Mouse (Mus musculus): ENCODE measurements around the gene Adnp. TPM values are rescaled to one million over a fixed set of nuclear protein-coding genes. Genes with fewer than 3 reads are reported as not detected.
A peak's percentile ranks its signal among the peaks of the same experiment; 100 is the strongest.
"Not testable (repeated sequence)": the region's sequence is repeated elsewhere in the genome, so short reads cannot be mapped to it uniquely, and the experiment has no call there.

The Adnp gene
- polyA plus RNA-seq, 1 experiment from 2014 or later = 7.9 TPM

DNA sequence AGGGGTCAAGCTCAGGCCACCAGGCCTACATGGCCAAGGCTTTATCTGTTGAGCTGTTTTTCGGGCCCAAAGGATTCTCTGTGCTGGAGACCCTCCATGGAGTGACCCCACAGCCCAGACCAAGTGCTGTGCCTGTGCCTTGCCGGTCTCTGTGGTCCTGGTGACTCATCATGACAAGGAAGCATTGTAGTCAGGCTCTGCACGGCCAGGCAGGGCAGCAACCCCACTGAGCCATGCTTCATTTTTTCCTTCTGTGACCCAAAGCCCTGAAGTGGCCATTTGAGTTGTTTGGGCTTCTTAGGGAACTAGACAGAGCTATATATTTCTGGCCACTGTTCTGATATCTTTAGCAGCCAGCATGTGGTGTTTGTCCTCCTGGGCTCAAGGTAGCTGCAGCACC lies 39.1 kb downstream of the Adnp start:
- no peaks in the 10 kb centered on the region for H3K9me3 ChIP-seq (replicated peaks)
- WGBS = 64% methylated on average over 3 of the region's 3 CpGs
- H3K4me1 ChIP-seq = peaks cover 20% of the 10 kb centered on the region
- no peak overlapping the region for H3K27ac ChIP-seq (replicated peaks)
- H3K4me3 ChIP-seq (replicated peaks) = no peak overlapping the region
- H3K4me2 ChIP-seq = no peak overlapping the region
- H3K27me3 ChIP-seq (replicated peaks) = no peaks in the 10 kb centered on the region
- H3K9ac ChIP-seq (replicated peaks) = no peak overlapping the region
- H3K36me3 ChIP-seq = no peaks in the 10 kb centered on the region
- ATAC-seq (ENCODE audit: low FRiP score) = no peak

DNA sequence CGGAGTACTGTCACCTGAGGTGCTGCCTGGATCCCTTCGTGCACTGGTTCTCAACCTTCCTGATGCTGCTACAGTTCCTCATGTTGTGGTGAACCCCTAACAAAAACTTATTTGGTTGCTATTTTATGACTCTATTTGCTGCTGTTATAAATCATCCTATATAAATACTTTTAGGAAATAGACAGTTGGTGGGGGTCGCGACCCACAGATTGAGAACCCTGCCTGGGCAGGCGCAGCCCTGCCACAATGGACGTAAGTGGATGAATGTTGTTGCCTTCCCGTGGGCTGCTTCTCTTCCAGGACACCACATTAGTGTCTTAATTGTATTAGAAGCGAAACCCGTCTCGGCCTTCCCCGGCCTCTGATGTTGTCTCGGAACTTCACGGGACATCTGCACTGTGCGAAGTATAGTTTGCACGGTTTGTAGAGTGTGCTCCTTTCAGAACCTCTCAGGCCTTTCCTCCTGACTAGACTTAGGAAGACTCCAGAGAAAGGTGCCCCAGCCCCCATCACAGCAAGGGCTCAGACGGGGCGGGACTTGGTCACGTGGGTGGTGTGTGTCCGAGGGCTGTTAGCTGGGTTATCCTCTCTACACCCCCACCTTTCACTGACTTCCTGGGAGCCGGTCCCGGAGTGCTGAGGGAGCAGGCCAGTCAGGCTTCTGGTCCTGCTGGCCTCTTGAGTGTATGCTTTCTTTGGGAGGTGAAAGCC lies 40.0 kb downstream of the Adnp start:
- Histone ChIP-seq H3K27me3 (replicated peaks) (no peaks in the 10 kb centered on the region; the same call in 1 of the 2 replicates), H3K4me1 (peaks cover 22% of the 10 kb centered on the region), H3K4me3 (replicated peaks) (no peak overlapping the region), H3K9ac (replicated peaks) (no peak overlapping the region), H3K27ac (replicated peaks) (no peak overlapping the region), H3K9me3 (replicated peaks) (no peaks in the 10 kb centered on the region), H3K36me3 (no peaks in the 10 kb centered on the region), H3K4me2 (no peak overlapping the region)
- ATAC-seq (ENCODE audit: low FRiP score) = no peak
- WGBS = 51% methylated on average over 21 of the region's 21 CpGs

DNA sequence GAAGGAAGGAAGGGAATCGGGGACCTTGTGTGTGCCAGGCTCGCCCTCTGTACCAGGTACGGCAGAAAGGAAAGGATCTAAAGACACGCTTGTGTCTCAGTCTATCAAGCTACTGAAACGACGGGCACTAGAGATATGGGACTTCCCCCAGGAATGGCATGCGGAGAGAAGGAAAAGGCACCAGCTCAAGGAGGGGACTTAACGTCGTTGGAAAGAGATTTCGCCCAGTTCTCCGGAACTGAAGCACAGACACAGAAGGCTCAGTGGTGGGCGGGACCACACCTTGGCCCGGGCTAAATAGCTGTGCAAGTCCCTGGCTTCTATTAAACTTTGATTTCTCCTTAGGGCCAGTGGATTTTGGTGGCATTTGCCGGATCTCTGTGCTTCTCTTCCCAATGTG lies 44.9 kb downstream of the Adnp start:
- H3K4me2 ChIP-seq = peak overlapping the region; percentile 49
- 0 out of 2 replicates have a peak overlapping the region, but pooled peaks have one; percentile 10 for H3K9ac ChIP-seq (replicated peaks)
- no peak for ATAC-seq (ENCODE audit: low FRiP score)
- peaks cover 4% of the 10 kb centered on the region; the same call in 1 of the 2 replicates for H3K27me3 ChIP-seq (replicated peaks)
- H3K9me3 ChIP-seq (replicated peaks) = no peaks in the 10 kb centered on the region
- WGBS = 13% methylated on average over 14 of the region's 14 CpGs
- no peak overlapping the region for H3K27ac ChIP-seq (replicated peaks)
- no peaks in the 10 kb centered on the region for H3K36me3 ChIP-seq
- H3K4me1 ChIP-seq = peaks cover 26% of the 10 kb centered on the region
- H3K4me3 ChIP-seq (replicated peaks) = 0 out of 2 replicates have a peak overlapping the region, but pooled peaks have one; percentile 9

GRCm38 (mm10) chr2:168161514-168161971 lies 45.4 kb downstream of the Adnp start:
- no peaks in the 10 kb centered on the region for H3K9me3 ChIP-seq (replicated peaks)
- no peak overlapping the region for H3K27ac ChIP-seq (replicated peaks)
- H3K36me3 ChIP-seq = no peaks in the 10 kb centered on the region
- 0 out of 2 replicates have a peak overlapping the region, but pooled peaks have one; percentile 9 for H3K4me3 ChIP-seq (replicated peaks)
- 0 out of 2 replicates have a peak overlapping the region, but pooled peaks have one; percentile 10 for H3K9ac ChIP-seq (replicated peaks)
- peaks cover 26% of the 10 kb centered on the region for H3K4me1 ChIP-seq
- H3K27me3 ChIP-seq (replicated peaks) = peaks cover 4% of the 10 kb centered on the region; the same call in 1 of the 2 replicates
- ATAC-seq (ENCODE audit: low FRiP score) = no peak
- H3K4me2 ChIP-seq = peak overlapping the region; percentile 49
- WGBS = 5% methylated on average over 11 of the region's 11 CpGs

DNA sequence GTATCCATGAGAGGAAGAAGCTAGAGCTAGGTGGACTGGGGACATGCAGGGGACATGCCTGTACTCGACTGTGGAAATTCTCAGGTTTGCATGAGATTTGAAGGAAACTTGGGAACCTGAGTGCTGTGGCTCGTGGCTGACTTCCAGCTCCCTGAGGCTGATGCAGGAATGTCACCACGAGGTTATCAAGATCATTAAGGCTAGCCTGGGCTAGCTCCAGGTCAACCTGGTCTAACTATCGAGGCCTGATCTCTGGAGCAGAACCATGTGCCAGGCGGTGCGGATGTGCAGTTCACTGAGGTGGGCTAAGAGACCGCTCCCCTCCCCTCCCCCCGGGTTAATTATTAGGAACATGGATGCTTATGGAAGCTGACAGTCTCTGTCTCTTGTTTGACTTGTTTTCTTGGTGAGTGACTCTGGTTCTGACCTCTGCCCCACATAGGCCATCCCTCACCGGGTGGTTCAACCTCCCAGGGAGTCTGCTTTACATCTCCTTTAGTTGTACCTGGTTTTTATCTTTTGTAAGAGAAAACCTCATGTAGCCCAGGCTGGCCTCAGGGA lies 46.5 kb downstream of the Adnp start:
- H3K4me1 ChIP-seq = peaks cover 26% of the 10 kb centered on the region
- WGBS = 89% methylated on average over 9 of the region's 9 CpGs
- H3K27me3 ChIP-seq (replicated peaks) = peaks cover 4% of the 10 kb centered on the region; the same call in 1 of the 2 replicates
- H3K4me3 ChIP-seq (replicated peaks) = no peak overlapping the region
- no peaks in the 10 kb centered on the region for H3K9me3 ChIP-seq (replicated peaks)
- no peak for ATAC-seq (ENCODE audit: low FRiP score)
- H3K9ac ChIP-seq (replicated peaks) = no peak overlapping the region
- no peaks in the 10 kb centered on the region for H3K36me3 ChIP-seq
- no peak overlapping the region for H3K4me2 ChIP-seq
- H3K27ac ChIP-seq (replicated peaks) = no peak overlapping the region

DNA sequence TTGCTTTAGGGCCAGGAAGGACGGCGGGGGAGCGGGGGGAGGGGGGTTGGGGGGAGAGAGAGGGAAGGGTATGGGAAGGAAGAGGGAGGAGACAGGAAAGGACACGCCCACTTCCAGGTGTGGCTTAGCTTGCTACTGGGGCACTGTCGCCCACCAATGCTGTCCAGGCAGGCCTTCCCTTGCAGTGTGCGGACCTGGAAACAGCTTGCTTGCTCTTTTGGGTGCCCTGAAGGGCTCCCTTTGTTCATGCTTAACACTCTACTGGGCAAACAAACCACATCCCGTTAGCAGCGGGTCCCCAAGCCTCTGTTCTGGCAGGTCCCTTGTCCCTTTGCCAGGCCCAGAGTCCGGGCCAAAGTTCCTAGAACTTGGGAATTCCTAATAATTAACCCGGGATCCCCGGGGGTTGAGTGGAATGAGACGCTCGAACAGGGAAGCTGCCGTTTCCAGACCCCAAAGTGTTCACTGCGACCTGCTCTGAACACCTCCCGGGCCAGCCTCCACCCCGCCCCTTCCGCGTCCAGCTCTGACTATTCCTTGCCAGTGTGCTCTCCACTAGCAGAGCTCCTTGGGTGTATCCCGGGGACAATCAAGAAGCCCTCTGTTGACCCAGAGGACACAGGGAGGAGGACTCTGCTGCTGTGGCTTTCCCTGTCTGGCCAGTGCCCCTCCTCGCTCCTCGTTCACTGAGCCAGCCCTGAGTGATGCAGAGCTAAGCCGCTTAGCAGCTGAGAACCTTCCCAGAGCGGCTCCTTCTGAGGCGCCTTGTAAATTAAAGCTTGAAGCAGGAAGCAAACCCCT lies 47.8 kb downstream of the Adnp start:
- no peak overlapping the region for H3K27ac ChIP-seq (replicated peaks)
- peak overlapping the region; percentile 53 for H3K4me2 ChIP-seq
- 0 out of 2 replicates have a peak, but pooled peaks have one; percentile 40 for ATAC-seq (ENCODE audit: low FRiP score)
- H3K9me3 ChIP-seq (replicated peaks) = no peaks in the 10 kb centered on the region
- 6% methylated on average over 22 of the region's 25 CpGs for WGBS
- H3K4me3 ChIP-seq (replicated peaks) = peak overlapping the region; percentile 9
- H3K36me3 ChIP-seq = no peaks in the 10 kb centered on the region
- peaks cover 35% of the 10 kb centered on the region for H3K4me1 ChIP-seq
- 0 out of 2 replicates have a peak overlapping the region, but pooled peaks have one; percentile 3 for H3K9ac ChIP-seq (replicated peaks)
- peaks cover 4% of the 10 kb centered on the region; the same call in 1 of the 2 replicates for H3K27me3 ChIP-seq (replicated peaks)

DNA sequence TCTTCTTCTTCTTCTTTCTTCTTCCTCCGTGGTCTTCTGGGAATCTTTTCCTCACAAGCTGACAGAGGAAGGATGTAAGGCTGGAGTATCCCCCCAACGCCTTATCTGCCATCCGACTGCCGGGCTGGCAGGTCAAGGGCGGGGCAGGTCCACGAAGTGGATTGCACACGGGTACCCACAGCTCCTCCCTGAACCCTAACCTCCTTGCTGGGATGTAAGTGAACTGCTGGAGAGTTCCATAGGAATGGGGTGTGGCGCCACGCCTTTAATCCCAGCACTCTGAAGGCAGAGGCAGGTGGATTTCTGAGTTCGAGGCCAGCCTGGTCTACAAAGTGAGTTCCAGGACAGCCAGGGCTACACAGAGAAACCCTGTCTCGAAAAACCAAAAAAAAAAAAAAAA lies 48.9 kb downstream of the Adnp start:
- ATAC-seq (ENCODE audit: low FRiP score); H3K9ac ChIP-seq (replicated peaks); H3K36me3 ChIP-seq; H3K27ac ChIP-seq (replicated peaks); H3K4me3 ChIP-seq (replicated peaks); H3K4me2 ChIP-seq; H3K9me3 ChIP-seq (replicated peaks); H3K27me3 ChIP-seq (replicated peaks): not testable (repeated sequence)
- WGBS = 67% methylated on average over 10 of the region's 11 CpGs
- peaks cover 36% of the 10 kb centered on the region for H3K4me1 ChIP-seq

DNA sequence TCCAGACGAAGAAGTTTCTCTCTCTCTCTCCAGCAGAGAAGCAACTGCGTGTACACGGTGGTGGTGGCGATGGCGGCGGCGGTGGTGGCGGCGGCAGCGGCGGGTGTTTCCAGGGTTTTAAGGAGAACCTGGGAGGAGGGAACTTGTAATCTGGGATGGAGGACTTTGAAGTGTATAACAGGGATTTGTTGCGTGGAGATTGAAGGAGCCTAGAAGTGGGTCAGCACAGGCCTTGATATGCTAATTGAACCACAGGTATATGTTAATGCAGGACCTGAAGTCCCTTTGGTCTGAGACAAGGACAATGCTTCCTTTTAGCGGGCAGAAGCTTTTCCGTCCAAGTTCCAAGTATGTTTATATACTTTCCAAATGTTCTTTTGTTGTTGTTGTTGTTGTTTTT lies 50.6 kb downstream of the Adnp start:
- 49% methylated on average over 14 of the region's 14 CpGs for WGBS
- ATAC-seq (ENCODE audit: low FRiP score) = no peak

DNA sequence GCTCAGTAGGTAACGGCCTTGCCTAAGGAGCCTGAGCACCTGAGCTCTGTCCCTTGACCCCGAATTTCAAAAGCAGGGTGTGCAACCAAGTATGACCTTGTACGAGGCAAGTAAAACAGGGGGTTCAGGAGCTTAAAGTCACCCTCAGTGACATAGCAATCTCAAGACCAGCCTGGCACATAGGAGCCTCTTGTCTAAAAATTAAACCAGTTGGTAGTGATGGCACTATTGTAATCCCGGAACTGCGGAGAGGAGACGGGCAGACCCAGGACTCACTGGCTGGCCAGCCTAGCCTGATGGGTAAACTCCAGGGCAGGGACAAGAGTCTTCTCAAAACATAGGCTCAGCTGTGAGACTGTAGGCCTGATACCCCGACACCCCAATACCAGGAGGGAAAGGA lies 51.2 kb downstream of the Adnp start:
- H3K4me2 ChIP-seq = no peak overlapping the region
- H3K27me3 ChIP-seq (replicated peaks) = 0 out of 2 replicates have a peak, but pooled peaks cover 4% of the 10 kb centered on the region
- H3K4me3 ChIP-seq (replicated peaks) = no peak overlapping the region
- no peak overlapping the region for H3K9ac ChIP-seq (replicated peaks)
- H3K27ac ChIP-seq (replicated peaks) = no peak overlapping the region
- no peak for ATAC-seq (ENCODE audit: low FRiP score)
- 86% methylated on average over 7 of the region's 7 CpGs for WGBS
- peaks cover 27% of the 10 kb centered on the region for H3K4me1 ChIP-seq
- no peaks in the 10 kb centered on the region for H3K9me3 ChIP-seq (replicated peaks)
- H3K36me3 ChIP-seq = no peaks in the 10 kb centered on the region

More for the DNA sequence above, 50.6 kb downstream of the Adnp start:
- no peak overlapping the region for H3K27ac ChIP-seq (replicated peaks)
- no peak overlapping the region for H3K4me3 ChIP-seq (replicated peaks)
- no peak overlapping the region for H3K4me2 ChIP-seq
- no peaks in the 10 kb centered on the region for H3K36me3 ChIP-seq
- H3K27me3 ChIP-seq (replicated peaks) = 0 out of 2 replicates have a peak, but pooled peaks cover 4% of the 10 kb centered on the region
- no peak overlapping the region for H3K9ac ChIP-seq (replicated peaks)
- H3K9me3 ChIP-seq (replicated peaks) = no peaks in the 10 kb centered on the region
- H3K4me1 ChIP-seq = peaks cover 29% of the 10 kb centered on the region

DNA sequence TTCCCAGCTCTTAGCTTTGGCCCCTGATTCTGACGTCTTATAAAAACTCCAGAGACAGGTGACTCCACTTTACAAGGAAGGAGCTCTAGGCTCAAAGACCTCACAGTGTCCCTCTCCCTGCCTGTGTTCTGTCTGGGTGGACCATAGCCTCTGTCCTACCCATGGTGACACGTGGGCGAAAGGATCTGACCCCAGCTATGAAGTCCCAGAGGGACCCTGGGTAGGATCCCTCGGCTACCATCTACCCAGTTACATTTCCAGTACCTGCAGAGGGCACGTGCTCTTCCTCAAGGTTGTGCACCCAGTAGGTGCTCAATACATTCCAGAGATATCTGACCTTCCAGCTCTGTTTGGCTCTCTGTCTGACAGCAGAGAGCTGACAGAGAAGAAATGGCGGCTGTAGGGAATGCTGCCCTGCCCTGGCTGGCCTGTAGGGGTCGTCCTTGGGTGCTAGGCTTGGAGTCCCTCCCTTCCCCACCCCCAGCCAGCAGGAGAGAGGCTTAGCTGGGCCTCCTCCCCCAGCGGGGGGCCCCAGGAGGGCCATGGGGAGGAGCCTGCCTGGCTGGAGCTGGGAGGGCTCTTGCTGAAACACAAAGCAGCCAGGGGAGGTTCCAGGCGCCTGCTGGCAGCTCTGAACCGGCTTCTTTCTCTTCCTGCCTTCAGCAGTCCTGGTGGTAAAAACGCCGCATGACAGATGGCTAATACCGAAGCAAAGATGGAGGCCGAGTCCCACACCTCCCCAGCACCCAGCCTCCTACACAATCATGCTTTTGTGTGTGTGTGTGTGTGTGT lies 52.6 kb downstream of the Adnp start:
- Histone ChIP-seq H3K36me3 (no peaks in the 10 kb centered on the region), H3K4me2 (peak overlapping the region; percentile 19)

GRCm38 (mm10) chr2:168149241-168149640 lies 57.7 kb downstream of the Adnp start:
- Histone ChIP-seq H3K4me3 (replicated peaks) (no peak overlapping the region), H3K27me3 (replicated peaks) (no peaks in the 10 kb centered on the region), H3K36me3 (no peaks in the 10 kb centered on the region), H3K9me3 (replicated peaks) (no peaks in the 10 kb centered on the region), H3K4me1 (peaks cover 2% of the 10 kb centered on the region; the same call in 1 of the 2 replicates), H3K9ac (replicated peaks) (no peak overlapping the region), H3K4me2 (no peak overlapping the region), H3K27ac (replicated peaks) (no peak overlapping the region)
- WGBS = 90% methylated on average over 8 of the region's 8 CpGs
- no peak for ATAC-seq (ENCODE audit: low FRiP score)

More for the DNA sequence above, 52.6 kb downstream of the Adnp start:
- Histone ChIP-seq H3K9ac (replicated peaks) (no peak overlapping the region), H3K27me3 (replicated peaks) (no peaks in the 10 kb centered on the region), H3K9me3 (replicated peaks) (no peaks in the 10 kb centered on the region), H3K4me3 (replicated peaks) (no peak overlapping the region), H3K4me1 (peaks cover 19% of the 10 kb centered on the region), H3K27ac (replicated peaks) (peak overlapping the region; percentile 10; the same call in 1 of the 2 replicates)
- WGBS = 23% methylated on average over 14 of the region's 14 CpGs
- peak; percentile 77 for ATAC-seq (ENCODE audit: low FRiP score)

Data from neural tube, embryonic 15.5 days (tissue).